Mouse (Mus musculus): ENCODE measurements at regions not wholly inside any gene's neighbourhood (a gene's known extent, or its start where the extent isn't known, plus 50 kb on each side); places are given as distances from the start of the nearest gene placed in this dataset.

GRCm38 (mm10) chr4:84022323-84022722 is 497.0 kb downstream of the Ccdc171 start:
- TF ChIP-seq CTCF (IDR thresholded peaks at IDR 0.05; ENCODE audit: low read depth, low read length) = no peak
- no peak for TF ChIP-seq POLR2A (IDR thresholded peaks at IDR 0.05; ENCODE audit: extremely low read depth, insufficient read depth, low read length)

All from liver, adult 2 months (tissue).